Mouse (Mus musculus) frontal cortex, postnatal 14 days (tissue): ENCODE data around the gene Os9.
A peak's percentile ranks its signal among the peaks of the same experiment; 100 is the strongest.

Experiments used
- DNase-seq, 2 experiments: peaks; one replicate each; pipeline ENCODE4 v3.0.0; 2022; ENCODE audit warnings: low spot score in 2 of 2

The Os9 gene

DNA sequence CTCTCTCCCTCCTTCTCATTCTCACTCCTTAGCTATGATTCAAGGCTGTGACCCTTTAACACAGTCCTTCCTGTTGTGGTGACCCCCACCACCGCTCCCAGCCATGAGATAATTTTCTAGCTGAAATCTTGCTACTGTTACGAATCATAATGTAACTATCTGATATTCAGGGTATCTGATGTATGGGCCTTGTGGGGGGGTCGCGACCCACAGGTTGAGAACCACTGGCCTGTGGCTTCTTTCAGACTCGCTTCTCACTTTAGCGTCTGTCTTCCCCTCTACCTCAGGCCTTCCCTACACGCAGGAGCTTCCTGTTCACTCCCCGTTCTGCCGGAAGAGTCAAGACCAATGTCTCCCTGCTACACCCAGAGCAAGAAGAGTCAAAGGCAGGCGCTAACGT, 2.5 kb downstream of the Os9 start:
- no peak for DNase-seq

DNA sequence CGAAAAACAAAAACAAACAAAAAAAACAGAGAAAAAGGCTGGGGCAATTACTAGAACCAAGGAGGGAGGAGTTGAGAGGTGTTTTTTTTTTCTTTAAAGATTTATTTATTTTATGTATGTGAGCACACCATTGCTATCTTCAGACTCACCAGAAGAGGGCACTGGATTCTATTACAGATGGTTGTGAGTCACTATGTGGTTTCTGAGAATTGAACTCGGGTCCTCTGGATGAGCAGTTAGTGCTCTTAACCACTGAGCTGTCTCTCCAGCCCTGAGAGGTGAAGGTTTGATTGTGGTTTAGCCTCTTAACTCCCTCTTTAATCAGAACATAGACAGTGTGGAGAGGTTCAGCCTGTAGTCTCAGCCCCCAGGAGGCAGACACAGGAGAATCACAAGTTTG, 5.9 kb downstream of the Os9 start:
- no peak for DNase-seq

DNA sequence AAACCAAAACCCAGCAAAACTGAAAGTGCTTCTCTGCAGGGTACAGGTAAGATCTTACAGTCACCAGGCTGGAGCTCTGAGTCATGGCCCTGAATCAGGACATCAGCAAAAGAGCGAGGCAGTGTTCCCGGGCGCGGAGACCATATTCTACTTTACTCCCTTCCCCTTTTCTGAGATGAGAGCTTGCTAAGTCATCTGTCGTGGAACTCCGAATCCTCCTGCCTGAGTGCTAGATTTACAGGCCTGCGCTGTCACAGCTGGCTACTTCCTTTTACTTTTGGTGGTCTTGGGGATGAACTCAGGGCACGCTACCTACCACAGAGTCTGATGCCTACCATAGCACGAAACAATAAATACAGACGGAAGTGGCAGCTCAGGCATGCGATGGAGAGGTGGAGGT, 6.5 kb downstream of the Os9 start:
- no peak for DNase-seq

DNA sequence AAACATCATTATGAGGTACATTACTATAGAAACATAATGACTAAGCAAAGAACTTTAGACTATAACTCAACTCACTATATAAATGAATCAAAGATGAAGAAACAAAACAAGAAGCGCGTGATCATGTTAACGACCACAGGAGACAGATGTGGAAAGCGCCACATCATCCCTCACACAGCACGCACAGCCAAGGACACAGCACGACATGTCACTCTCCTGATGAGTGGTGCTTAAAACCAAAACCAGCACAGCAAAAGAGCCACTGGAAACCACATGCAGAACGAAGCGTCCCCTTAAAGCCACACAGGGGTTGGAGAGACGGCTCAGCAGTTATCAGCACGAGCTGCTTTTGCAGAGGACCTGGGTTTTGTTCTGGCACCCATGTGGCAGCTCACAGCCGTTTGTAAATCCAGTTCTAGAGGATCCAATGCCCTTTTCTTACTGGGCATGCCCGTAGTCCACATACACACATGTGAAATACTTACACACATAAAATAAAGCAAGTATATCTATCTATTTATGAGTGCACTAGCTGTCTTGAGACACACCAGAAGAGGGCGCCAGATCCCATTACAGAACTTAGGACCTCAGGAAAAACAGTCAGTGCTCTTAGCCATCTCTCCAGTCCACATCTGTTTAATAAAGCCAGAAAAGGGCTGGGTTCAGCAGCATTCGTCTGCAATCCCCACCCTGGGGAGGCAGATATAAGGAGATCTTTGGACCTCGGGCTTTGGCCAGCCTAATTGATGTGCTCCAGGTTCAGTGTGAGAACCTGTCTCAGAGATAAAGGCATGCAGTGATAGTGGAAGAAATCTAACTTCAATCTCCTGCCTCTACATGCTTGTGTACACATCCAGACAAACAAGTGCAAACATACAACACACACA, 9.7 kb downstream of the Os9 start:
- DNase-seq, result no peak

DNA sequence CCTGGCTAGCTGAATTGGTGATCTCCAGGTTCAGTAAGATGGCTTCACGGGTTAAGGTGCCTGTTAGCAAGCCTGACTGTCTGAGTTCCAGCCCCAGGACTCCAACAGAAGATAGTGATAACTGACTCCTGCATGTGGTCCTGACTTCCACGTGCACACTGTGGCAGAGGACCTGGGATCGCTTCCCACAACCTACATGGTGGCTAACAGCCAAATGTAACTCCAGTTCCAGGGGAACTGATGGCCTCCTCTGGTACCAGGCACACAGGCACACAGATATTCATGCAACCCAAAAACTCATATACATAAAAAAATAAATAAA, 12.7 kb downstream of the Os9 start:
- no peak for DNase-seq

DNA sequence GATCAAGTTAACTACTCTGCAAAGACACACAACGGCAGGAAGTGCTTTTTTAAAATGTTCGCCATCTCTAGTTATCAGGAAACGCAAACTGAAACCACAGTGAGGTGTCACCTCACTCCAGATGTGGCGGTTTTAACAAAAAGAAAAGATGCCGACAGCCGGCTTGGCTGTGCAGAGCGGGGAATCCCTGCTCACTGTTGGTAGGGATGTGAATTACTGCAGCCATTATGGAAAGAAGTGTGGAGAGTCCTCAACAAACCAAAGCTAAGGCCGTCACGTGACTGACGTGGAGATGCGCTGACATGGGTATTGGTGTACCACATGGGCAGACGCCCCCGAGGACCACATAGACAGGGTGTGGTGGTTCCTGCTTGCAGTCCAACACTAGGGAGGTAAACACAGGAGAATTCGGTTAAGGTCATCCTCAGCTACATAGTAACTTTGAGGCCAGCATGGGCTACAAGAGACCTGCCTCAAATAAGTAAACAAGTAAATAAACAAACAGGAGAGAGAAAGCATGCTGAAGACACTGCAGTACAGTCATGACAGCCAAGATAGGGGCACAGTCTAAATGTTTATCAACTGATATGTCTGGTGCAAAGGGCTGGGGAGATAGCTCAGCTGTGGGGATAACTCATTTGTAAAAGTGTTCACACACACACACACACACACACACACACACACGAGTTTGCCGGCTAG, 13.2 kb downstream of the Os9 start:
- DNase-seq, result no peak

DNA sequence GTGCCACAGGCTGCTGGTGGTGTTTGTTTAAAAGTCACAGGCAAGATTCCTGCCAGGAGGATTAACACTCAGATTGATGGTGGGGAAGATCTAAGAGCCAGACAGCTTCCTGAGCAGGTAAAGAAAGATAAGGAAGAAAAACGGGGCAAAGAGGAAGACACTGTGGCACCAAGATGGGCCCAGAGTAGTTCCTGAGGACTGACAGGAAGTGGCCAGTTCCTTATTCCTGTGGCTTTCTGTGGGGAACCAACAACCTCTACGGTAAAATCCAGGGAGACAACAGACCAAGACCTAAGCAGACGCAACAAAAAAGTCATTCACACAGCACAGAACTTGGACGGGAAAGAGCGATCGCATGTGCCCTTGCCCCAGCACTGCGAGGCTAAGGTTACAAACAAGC, 17.3 kb downstream of the Os9 start:
- no peak for DNase-seq

DNA sequence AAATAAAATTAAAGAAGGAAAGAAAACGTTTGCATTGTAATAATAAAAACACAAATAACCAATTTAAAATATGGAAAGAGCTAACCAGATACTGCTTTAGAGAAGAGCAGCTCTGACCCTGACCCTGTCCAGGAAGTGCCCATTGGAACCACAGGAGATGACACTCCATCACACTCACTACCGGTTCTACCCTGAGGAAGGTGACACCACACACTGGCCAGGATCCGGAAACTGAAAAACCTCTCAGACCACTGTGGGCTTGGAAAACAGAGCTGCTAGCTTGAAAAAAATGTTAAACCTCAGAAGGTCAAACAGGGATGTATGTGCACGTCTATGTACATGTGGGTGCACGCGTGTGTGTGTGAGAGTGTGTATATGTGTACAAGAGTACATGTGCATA, 19.8 kb downstream of the Os9 start:
- DNase-seq, result no peak

DNA sequence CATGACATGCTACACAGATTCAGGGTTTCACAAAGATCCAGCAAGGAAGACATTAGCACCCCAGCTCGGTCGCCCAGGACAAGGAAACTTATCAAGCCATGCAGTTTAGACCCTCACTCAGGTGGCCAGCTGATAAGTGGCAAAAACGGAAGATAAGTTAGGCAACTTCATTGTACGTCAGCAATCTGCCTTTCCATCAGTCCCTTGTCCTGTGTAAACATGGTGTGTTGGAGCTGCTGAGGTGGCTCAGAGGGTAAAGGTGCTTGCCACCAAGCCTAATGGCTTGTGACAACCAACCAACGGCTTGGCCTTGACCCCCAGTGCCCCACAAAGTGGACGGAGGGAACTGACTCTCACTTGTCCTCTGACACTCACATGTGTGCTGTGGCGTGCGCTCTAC, 20.5 kb downstream of the Os9 start:
- DNase-seq, result no peak

DNA sequence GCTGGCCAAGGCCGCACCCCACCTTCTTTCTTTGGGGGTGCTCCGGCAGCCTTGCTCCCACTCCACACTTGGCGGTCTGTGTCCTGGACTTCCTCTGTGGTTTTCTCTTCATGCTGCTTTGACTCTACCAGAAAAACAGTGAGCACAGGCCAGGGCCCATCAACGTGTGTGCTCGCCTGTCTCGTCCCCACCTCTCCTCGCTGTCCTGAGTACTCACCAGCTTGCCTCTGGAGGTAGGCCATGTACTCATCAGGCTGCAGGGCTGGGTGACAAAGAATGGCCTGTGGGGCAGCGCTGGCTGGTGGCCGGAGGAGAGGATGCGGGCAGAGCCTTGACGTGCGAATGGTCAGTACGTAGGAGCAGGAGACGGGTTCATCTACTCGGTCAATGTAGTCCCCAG, 21.1 kb downstream of the Os9 start:
- DNase-seq, result no peak

DNA sequence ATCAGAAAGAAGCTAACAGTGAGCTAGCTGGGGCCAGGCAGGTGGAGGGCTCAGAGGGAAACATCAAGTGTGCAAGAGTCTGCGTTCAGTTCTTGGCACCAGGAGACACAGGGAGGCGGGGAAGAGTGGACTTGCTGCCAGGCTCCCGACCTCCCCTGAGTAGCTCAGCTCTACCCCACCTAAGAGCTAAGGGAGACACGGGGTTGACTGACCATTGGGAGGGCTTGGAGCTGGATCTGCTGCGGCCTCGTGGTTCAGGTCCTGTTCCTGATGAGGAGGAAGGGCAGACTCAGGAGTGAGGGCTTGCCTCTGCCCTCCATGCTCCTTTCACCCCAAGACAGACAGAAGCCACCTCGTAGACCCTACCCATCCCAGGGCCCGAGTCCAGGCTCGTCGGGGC, 21.7 kb downstream of the Os9 start:
- no peak for DNase-seq

DNA sequence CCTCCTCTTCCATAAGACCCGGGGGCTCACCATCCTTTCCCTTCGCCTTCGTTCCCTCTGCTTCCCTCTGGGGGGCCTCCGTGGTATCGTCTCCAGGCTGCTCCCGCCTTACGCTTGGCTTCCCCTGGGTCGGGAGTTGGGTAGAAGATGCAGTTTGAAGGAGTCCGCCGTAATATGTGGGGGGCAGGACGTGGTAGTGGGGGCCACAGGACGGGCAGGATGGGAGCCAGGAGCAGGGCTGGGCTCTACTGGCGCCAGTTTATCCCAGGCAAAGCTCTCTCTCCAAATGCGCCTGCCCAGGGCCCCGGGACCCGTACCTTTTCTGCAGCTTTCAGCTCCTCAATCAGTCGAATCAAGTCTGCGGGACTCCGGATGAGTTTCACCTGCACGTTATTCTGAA, 22.4 kb downstream of the Os9 start:
- DNase-seq, result no peak

DNA sequence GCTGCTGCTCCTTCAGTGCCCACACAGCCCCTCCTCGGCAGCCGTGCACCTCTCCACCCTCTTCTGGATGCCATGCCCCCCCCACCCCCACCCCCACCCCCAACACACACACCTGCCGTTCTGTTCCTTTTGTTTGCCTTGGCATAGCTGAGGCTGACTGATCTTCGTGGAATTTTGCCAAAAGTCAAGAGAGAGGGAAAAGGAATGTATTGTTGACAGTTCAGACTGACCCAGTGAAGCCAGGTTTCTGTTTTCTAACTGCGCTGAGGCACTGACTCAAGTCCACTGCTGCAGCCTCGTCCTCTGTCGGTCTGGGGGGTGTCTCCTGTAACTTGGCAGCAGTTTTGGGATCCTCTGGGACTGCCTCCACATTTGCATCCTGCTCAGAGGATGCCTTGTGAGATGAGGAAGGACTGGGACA, 26.5 kb downstream of the Os9 start:
- DNase-seq, result peak in 1 of 2 experiments; percentile 35

DNA sequence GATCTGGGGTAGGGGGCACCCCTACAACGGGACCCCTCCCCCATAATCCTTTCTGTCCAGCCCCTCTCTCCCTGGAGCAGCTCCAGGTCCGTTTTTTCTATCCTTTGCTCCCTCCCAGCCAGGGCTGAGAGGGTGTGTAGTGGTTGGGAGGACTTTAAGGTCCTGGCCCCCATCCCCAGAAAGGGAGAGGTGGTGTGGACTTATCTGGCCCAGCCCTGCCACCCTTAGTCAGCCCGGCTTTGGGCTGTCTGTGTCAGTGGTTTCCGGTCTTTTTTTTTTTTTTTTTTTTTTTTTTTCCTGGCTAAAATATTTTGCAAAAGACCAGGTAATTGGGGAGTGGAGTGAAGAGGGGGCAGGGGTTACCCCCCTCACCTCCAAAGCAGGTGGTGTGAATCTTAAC, 28.2 kb downstream of the Os9 start:
- DNase-seq, result no peak

DNA sequence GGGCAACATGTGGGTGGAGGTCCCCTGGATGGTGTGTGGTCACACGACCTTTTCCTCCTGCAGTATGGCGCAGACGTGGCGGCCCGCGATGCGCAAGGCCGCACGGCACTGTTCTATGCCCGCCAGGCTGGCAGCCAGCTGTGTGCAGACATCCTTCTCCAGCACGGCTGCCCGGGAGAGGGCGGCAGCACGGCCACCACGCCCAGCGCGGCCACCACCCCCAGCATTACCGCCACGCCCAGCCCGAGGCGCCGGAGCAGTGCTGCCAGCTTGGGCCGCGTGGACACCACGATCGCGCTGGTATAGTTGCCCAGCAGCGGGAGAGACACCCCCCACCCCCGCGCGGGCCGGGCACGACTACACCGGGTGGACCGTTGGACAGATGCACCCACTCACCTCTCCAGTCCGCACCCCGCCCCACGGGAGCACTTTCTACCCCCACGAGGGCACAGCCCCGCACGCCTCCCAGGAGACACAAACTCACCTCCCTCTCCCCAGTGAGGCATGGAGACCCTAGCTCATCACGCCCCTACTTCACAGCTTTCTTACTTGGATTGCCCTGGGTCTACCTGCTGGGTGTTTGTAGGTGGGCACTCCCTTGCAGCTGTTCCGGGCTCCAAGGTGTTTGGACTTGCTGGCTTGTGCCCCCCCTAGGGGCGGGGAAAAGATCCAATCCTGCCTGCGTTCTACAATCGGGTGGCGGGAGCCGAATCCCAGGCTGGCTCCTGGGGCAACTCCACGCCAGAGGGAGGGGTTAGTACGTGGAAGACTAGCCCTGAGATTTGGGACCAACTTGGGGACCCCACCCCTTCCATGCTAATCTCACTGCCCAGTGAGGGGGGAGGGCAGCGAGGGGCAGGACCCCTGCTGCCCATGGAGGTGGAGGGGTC, 29.2 kb downstream of the Os9 start:
- no peak for DNase-seq

DNA sequence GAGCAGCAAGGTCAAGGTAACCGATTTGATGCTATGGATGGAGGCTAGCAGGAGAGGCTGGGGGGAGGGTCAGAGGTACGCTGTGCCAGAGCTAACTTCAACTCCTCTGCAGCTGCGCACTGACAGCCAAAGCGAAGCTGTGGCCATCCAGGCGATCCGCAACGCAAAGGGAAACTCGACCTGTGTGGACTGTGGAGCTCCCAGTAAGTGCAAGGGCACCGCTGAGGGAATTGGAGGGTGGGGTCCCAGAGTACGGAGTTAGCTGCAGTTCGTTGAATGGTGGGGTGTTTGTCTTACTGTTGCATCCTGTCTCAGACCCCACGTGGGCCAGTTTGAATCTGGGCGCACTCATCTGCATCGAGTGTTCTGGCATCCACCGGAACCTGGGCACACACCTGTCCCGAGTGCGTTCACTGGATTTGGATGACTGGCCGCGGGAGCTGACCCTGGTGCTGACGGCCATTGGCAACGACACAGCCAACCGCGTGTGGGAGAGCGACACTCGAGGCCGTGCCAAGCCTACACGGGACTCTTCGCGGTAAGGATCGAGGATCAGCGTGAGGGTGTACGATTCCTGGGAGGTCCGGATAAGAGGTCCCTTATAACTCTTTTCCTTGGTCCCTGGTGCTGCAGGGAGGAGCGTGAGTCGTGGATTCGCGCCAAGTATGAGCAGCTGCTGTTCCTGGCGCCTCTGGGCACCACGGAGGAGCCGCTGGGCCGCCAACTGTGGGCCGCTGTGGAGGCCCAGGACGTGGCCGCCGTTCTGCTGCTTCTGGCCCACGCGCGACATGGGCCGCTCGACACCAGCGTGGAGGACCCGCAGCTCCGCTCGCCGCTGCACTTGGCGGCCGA, 30.1 kb downstream of the Os9 start:
- no peak for DNase-seq

DNA sequence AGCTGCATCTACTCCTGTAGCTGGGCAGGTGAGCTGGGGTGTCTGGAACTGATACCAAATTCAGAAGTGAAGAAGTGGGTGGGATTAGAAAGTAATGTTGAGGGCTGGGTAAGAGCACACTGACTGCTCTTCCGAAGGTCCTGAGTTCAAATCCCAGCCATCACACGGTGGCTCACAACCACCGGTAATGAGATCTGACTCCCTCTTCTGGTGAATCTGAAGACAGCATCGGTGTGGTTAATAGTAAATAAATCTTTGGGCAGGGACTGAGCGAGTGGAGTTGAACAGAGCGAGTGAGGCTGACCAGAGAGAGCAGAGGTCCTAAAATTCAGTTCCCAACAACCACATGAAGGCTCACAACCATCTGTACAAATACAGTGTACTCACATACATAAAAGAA, 35.3 kb downstream of the Os9 start:
- DNase-seq, result no peak

DNA sequence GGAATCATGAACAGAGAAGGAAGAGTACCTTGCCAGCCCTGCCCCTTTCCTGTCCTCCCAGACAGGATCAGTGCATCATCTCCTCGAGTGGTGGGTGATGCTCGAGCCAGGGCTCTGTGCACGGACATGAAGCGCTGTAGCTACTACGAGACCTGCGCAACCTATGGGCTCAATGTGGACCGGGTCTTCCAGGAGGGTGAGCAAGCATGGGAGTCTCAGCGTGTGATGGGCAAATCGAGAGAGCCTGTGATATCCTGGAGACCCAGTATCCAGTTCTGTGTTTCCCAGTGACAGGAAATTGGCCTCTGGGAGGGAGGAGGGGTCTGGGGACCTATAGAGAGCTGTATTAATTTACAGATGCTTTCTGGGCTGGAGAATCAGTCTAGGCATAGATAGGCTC, 35.9 kb downstream of the Os9 start:
- no peak for DNase-seq

DNA sequence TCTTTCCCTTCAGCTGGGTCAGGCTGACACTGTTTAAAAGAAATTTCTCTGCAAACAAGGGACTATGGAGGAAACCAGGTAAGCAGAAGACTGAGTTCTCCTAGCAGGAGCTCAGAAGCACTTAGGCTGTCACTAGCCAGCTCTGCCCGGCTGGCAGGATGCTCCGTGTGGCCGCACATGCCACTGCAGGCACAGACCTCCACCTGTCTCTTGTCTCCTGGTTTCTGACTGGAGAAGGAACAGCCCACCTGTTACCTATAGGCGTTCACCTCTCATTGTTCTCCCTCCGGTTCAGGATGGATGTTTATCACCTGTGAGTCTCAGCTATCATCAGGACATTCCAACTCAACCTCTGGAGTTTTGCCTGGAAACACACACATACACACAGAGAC, 37.0 kb downstream of the Os9 start:
- DNase-seq, result no peak

DNA sequence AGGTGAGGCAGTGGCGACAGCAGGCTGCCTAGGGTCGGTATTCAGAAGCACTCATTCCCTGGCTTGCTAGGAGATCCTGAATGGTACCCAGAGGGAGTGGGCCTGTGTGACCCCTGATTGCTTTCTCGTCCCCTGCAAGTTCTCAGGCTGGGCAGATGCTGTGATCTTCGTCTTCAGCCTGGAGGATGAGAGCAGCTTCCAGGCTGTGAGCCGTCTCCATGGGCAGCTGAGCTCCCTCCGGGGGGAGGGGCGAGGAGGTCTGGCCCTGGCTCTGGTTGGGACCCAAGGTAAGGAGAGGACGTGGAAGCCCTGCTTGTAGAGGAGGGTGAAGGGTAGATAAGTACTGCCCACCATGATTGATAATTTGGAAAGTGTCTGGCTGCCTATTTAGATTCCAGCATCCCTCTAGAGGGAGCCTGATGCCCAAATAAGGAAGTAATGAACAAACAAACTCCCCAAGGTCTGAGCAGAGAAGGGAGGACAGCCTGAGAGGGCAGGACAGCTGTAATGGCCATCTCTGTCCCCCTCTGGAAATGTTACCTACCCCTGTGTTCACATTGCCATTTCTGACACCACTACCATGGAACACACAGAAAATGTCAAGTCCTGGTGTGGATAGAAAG, 37.5 kb downstream of the Os9 start:
- DNase-seq, result no peak

DNA sequence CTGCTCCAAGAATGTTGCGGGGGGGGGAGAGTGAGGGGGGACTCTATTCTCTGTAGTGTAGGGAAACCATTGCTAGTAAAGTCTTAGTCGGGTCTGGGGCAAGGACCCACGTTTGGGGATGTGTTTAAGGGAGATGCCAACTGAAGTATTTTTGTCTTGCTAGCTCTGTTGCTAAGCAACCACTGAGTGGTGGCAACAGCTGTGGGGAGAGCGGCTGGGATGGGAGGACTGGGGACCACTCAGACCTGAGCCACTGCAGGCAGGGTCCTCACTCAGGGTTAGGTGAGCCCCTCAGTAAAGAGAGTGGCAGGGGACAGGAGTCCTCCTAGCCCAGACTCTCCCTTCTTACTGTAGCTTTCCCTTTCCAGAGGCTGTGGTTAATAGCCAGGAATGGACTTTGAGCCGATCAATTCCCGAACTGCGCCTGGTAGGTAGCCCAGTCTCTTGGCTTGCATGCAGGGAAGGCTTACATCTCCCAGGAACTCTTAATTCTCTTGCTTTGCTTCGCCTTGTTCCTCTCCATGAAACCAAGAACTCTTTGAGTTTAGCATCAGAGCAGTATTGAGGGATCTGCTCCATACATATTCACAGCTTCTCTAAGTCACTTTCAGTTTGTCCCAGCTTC, 38.8 kb downstream of the Os9 start:
- DNase-seq, result no peak
